Mouse (Mus musculus): ENCODE data around the gene Rapgefl1. TPM values are rescaled to one million over a fixed set of nuclear protein-coding genes. Genes with fewer than 3 reads are reported as not detected.
A peak's percentile ranks its signal among the peaks of the same experiment; 100 is the strongest.

Rapgefl1 gene
- 1.1 TPM in 2 replicates for polyA plus RNA-seq (2014; fragmentation: Nextera tagmentation; extraction: Ambion mirVana)

GRCm38 (mm10) chr11:98836651-98837141 lies at the start of gene Rapgefl1:
Rapgefl1 (plus strand) TSS chr11:98836785.
- Histone ChIP-seq H3K9me3 (replicated peaks; ENCODE audit: control insufficient read depth, low read length) (no peaks in the 10 kb centered on the region), H3K9ac (replicated peaks; ENCODE audit: low read length) (peak within 1 kb of the TSS; percentile 57), H3K27me3 (ENCODE audit: control insufficient read depth, insufficient read depth, low read length) (peaks cover 2% of the 10 kb centered on the region), H3K27ac (replicated peaks; ENCODE audit: low read depth, low read length) (no peak within 1 kb of the TSS), H3K4me1 (ENCODE audit: control insufficient read depth, insufficient read depth, low read length) (no peaks in the 10 kb centered on the region; the same call in 1 of the 2 replicates), H3K4me3 (ENCODE audit: low read depth, low read length) (peak within 1 kb of the TSS; percentile 65), H3K4me2 (ENCODE audit: low read depth, low read length) (peak within 1 kb of the TSS; percentile 100), H3K36me3 (replicated peaks; ENCODE audit: control insufficient read depth, insufficient read depth, low read depth, low read length) (0 out of 2 replicates have a peak, but pooled peaks cover 2% of the 10 kb centered on the region)
- WGBS: under 1% methylated on average over 47 of the region's 48 CpGs
- DNase-seq (ENCODE audit: low spot score) (peak; percentile 87), ATAC-seq (replicated peaks; ENCODE audit: insufficient number of reproducible peaks, low FRiP score, low TSS enrichment, low read depth) (peak; percentile 88)

GRCm38 (mm10) chr11:98787229-98787628 lies 49.4 kb upstream of the Rapgefl1 start:
- no peak overlapping the region for H3K4me3 ChIP-seq (ENCODE audit: low read depth, low read length)
- peaks cover 19% of the 10 kb centered on the region for H3K4me1 ChIP-seq (ENCODE audit: control insufficient read depth, insufficient read depth, low read length)
- H3K36me3 ChIP-seq (replicated peaks; ENCODE audit: control insufficient read depth, insufficient read depth, low read depth, low read length): no peaks in the 10 kb centered on the region
- ATAC-seq (replicated peaks; ENCODE audit: insufficient number of reproducible peaks, low FRiP score, low TSS enrichment, low read depth) (no peak), DNase-seq (ENCODE audit: low spot score) (no peak)
- no peaks in the 10 kb centered on the region for H3K27me3 ChIP-seq (ENCODE audit: control insufficient read depth, insufficient read depth, low read length)
- H3K27ac ChIP-seq (replicated peaks; ENCODE audit: low read depth, low read length): no peak overlapping the region
- 38% methylated on average over 7 of the region's 7 CpGs for WGBS
- H3K9ac ChIP-seq (replicated peaks; ENCODE audit: low read length): no peak overlapping the region
- no peak overlapping the region for H3K4me2 ChIP-seq (ENCODE audit: low read depth, low read length)
- no peaks in the 10 kb centered on the region for H3K9me3 ChIP-seq (replicated peaks; ENCODE audit: control insufficient read depth, low read length)

GRCm38 (mm10) chr11:98787691-98788090 lies 48.9 kb upstream of the Rapgefl1 start:
- no peak overlapping the region for H3K4me3 ChIP-seq (ENCODE audit: low read depth, low read length)
- no peak overlapping the region for H3K4me2 ChIP-seq (ENCODE audit: low read depth, low read length)
- ATAC-seq (replicated peaks; ENCODE audit: insufficient number of reproducible peaks, low FRiP score, low TSS enrichment, low read depth): no peak
- 90% methylated on average over 1 of the region's 1 CpGs for WGBS
- no peak overlapping the region for H3K9ac ChIP-seq (replicated peaks; ENCODE audit: low read length)
- DNase-seq (ENCODE audit: low spot score): no peak
- H3K9me3 ChIP-seq (replicated peaks; ENCODE audit: control insufficient read depth, low read length): no peaks in the 10 kb centered on the region
- peaks cover 16% of the 10 kb centered on the region for H3K4me1 ChIP-seq (ENCODE audit: control insufficient read depth, insufficient read depth, low read length)
- no peak overlapping the region for H3K27ac ChIP-seq (replicated peaks; ENCODE audit: low read depth, low read length)
- no peaks in the 10 kb centered on the region for H3K27me3 ChIP-seq (ENCODE audit: control insufficient read depth, insufficient read depth, low read length)
- no peaks in the 10 kb centered on the region for H3K36me3 ChIP-seq (replicated peaks; ENCODE audit: control insufficient read depth, insufficient read depth, low read depth, low read length)

- no peaks in the 10 kb centered on the region for H3K36me3 ChIP-seq (replicated peaks; ENCODE audit: control insufficient read depth, insufficient read depth, low read depth, low read length)
- H3K4me2 ChIP-seq (ENCODE audit: low read depth, low read length): no peak overlapping the region
- no peak overlapping the region for H3K4me3 ChIP-seq (ENCODE audit: low read depth, low read length)
- H3K9me3 ChIP-seq (replicated peaks; ENCODE audit: control insufficient read depth, low read length): no peaks in the 10 kb centered on the region
- H3K4me1 ChIP-seq (ENCODE audit: control insufficient read depth, insufficient read depth, low read length): peaks cover 12% of the 10 kb centered on the region
- H3K27me3 ChIP-seq (ENCODE audit: control insufficient read depth, insufficient read depth, low read length): no peaks in the 10 kb centered on the region
- no peak overlapping the region for H3K9ac ChIP-seq (replicated peaks; ENCODE audit: low read length)
- no peak for DNase-seq (ENCODE audit: low spot score)
- no peak overlapping the region for H3K27ac ChIP-seq (replicated peaks; ENCODE audit: low read depth, low read length)
- ATAC-seq (replicated peaks; ENCODE audit: insufficient number of reproducible peaks, low FRiP score, low TSS enrichment, low read depth): no peak
- 91% methylated on average over 5 of the region's 5 CpGs for WGBS
Observed at GRCm38 (mm10) chr11:98788139-98788538, 48.4 kb upstream of the Rapgefl1 start.

- peak; percentile 64 for ATAC-seq (replicated peaks; ENCODE audit: insufficient number of reproducible peaks, low FRiP score, low TSS enrichment, low read depth)
- H3K4me1 ChIP-seq (ENCODE audit: control insufficient read depth, insufficient read depth, low read length): peaks cover 10% of the 10 kb centered on the region
Observed at GRCm38 (mm10) chr11:98788550-98789218, 47.9 kb upstream of the Rapgefl1 start.

GRCm38 (mm10) chr11:98789219-98789807 lies 47.3 kb upstream of the Rapgefl1 start:
- 4% methylated on average over 25 of the region's 25 CpGs for WGBS
- Histone ChIP-seq H3K9ac (replicated peaks; ENCODE audit: low read length) (peak overlapping the region; percentile 52), H3K27me3 (ENCODE audit: control insufficient read depth, insufficient read depth, low read length) (no peaks in the 10 kb centered on the region), H3K36me3 (replicated peaks; ENCODE audit: control insufficient read depth, insufficient read depth, low read depth, low read length) (no peaks in the 10 kb centered on the region), H3K4me3 (ENCODE audit: low read depth, low read length) (peak overlapping the region; percentile 32), H3K4me2 (ENCODE audit: low read depth, low read length) (peak overlapping the region; percentile 83), H3K27ac (replicated peaks; ENCODE audit: low read depth, low read length) (no peak overlapping the region; the same call in 1 of the 2 replicates), H3K9me3 (replicated peaks; ENCODE audit: control insufficient read depth, low read length) (no peaks in the 10 kb centered on the region), H3K4me1 (ENCODE audit: control insufficient read depth, insufficient read depth, low read length) (peaks cover 10% of the 10 kb centered on the region)
- ATAC-seq (replicated peaks; ENCODE audit: insufficient number of reproducible peaks, low FRiP score, low TSS enrichment, low read depth): peak; percentile 10; the same call in 1 of the 2 replicates
- DNase-seq (ENCODE audit: low spot score): peak; percentile 36

More at GRCm38 (mm10) chr11:98788550-98789218, 47.9 kb upstream of the Rapgefl1 start:
- H3K27ac ChIP-seq (replicated peaks; ENCODE audit: low read depth, low read length): peak overlapping the region; percentile 23; the same call in 1 of the 2 replicates
- H3K27me3 ChIP-seq (ENCODE audit: control insufficient read depth, insufficient read depth, low read length): no peaks in the 10 kb centered on the region
- no peaks in the 10 kb centered on the region for H3K36me3 ChIP-seq (replicated peaks; ENCODE audit: control insufficient read depth, insufficient read depth, low read depth, low read length)
- no peaks in the 10 kb centered on the region for H3K9me3 ChIP-seq (replicated peaks; ENCODE audit: control insufficient read depth, low read length)
- peak overlapping the region; percentile 52 for H3K9ac ChIP-seq (replicated peaks; ENCODE audit: low read length)
- DNase-seq (ENCODE audit: low spot score): peak; percentile 95
- H3K4me3 ChIP-seq (ENCODE audit: low read depth, low read length): peak overlapping the region; percentile 32
- WGBS: 13% methylated on average over 18 of the region's 18 CpGs
- H3K4me2 ChIP-seq (ENCODE audit: low read depth, low read length): peak overlapping the region; percentile 83

GRCm38 (mm10) chr11:98789824-98790223 lies 46.8 kb upstream of the Rapgefl1 start:
- peaks cover 10% of the 10 kb centered on the region for H3K4me1 ChIP-seq (ENCODE audit: control insufficient read depth, insufficient read depth, low read length)
- ATAC-seq (replicated peaks; ENCODE audit: insufficient number of reproducible peaks, low FRiP score, low TSS enrichment, low read depth) (no peak), DNase-seq (ENCODE audit: low spot score) (no peak)
- 36% methylated on average over 5 of the region's 5 CpGs for WGBS
- no peak overlapping the region for H3K27ac ChIP-seq (replicated peaks; ENCODE audit: low read depth, low read length)
- H3K4me3 ChIP-seq (ENCODE audit: low read depth, low read length): peak overlapping the region; percentile 32
- no peak overlapping the region; the same call in 1 of the 2 replicates for H3K9ac ChIP-seq (replicated peaks; ENCODE audit: low read length)
- H3K9me3 ChIP-seq (replicated peaks; ENCODE audit: control insufficient read depth, low read length): no peaks in the 10 kb centered on the region
- no peaks in the 10 kb centered on the region for H3K27me3 ChIP-seq (ENCODE audit: control insufficient read depth, insufficient read depth, low read length)
- H3K36me3 ChIP-seq (replicated peaks; ENCODE audit: control insufficient read depth, insufficient read depth, low read depth, low read length): no peaks in the 10 kb centered on the region
- peak overlapping the region; percentile 83 for H3K4me2 ChIP-seq (ENCODE audit: low read depth, low read length)
